Mouse (Mus musculus) lung, postnatal 0 days (tissue): ENCODE measurements around the gene Ssr1. TPM values are rescaled to one million over a fixed set of nuclear protein-coding genes. Genes with fewer than 3 reads are reported as not detected.

Experiments
- ATAC-seq: fragments of 200-750 bp; cut with Nextera tagmentation; 2 replicates; pipeline ENCODE4 v1.8.0; 2017; ENCODE audit warnings: moderate library complexity
- DNase-seq: peaks from one replicate; pipeline ENCODE4 v3.0.0-alpha.2; 2016; ENCODE audit warnings: low spot score
- H3K27ac ChIP-seq: fragments of 300-500 bp; sonication (generic); 2 replicates; pipeline ENCODE4 v1.5.1; 2014; ENCODE audit warnings: antibody characterized with exemption, mild to moderate bottlenecking, low read length, mixed read lengths
- H3K27me3 ChIP-seq: fragments of 300-500 bp; sonication (generic); replicated peaks from 2 replicates; pipeline ENCODE4 v1.6.1; 2014; ENCODE audit warnings: low read length, mixed read lengths; ENCODE audit not compliant: insufficient read depth
- H3K36me3 ChIP-seq: fragments of 300-500 bp; sonication (generic); 2 replicates; pipeline ENCODE4 v1.6.1; 2014; ENCODE audit warnings: low read length, mixed read lengths; ENCODE audit not compliant: insufficient read depth
- H3K4me1 ChIP-seq: fragments of 300-500 bp; sonication (generic); 2 replicates; pipeline ENCODE4 v1.6.1; 2014; ENCODE audit warnings: antibody characterized with exemption, low read depth, low read length, mixed read lengths; ENCODE audit not compliant: insufficient read depth
- H3K4me2 ChIP-seq: fragments of 300-500 bp; sonication (generic); replicated peaks from 2 replicates; pipeline ENCODE4 v1.6.1; 2014; ENCODE audit warnings: low read depth, mild to moderate bottlenecking, low read length, moderate library complexity, mixed read lengths
- H3K4me3 ChIP-seq: fragments of 300-500 bp; sonication (generic); 2 replicates; pipeline ENCODE4 v1.5.1; 2014; ENCODE audit warnings: low read depth, low read length
- H3K9ac ChIP-seq: fragments of 300-500 bp; sonication (generic); replicated peaks from 2 replicates; pipeline ENCODE4 v1.6.1; 2014; ENCODE audit warnings: low read depth, mild to moderate bottlenecking
- H3K9me3 ChIP-seq: fragments of 300-500 bp; sonication (generic); 2 replicates; pipeline ENCODE4 v1.6.1; 2016; ENCODE audit warnings: low read length, mixed read lengths
- CTCF ChIP-seq: IDR thresholded peaks from 2 replicates; pipeline ENCODE4 v1.5.1; 2016; ENCODE audit warnings: antibody characterized with exemption, mild to moderate bottlenecking
- EP300 ChIP-seq: IDR thresholded peaks from 2 replicates; pipeline ENCODE4 v1.6.1; 2016; ENCODE audit warnings: antibody characterized with exemption, mild to moderate bottlenecking, control low read depth
- WGBS: fragments of 180-500 bp; shearing (Covaris S2); extraction: QIAGEN DNeasy Blood & Tissue Kit; methylation state at CpG from one replicate; pipeline ENCODE4 v1.1.7; 2014; 5-methylcytosine and 5-hydroxymethylcytosine counted together
- polyA plus RNA-seq: library from polyadenylated mRNA; unstranded; fragments of >200 nt; fragmentation: Nextera tagmentation; extraction: Ambion mirVana; gene quantifications from 2 replicates; pipeline ENCODE4 v1.2.1, GENCODE M21; 2015

The Ssr1 gene
- polyA plus RNA-seq, 1 experiment from 2014 or later, result 95.5 TPM

- Histone ChIP-seq H3K4me3 (no peak overlapping the region), H3K9ac (no peak overlapping the region), H3K9me3 (no peaks in the 10 kb centered on the region), H3K27me3 (no peaks in the 10 kb centered on the region), H3K27ac (no peak overlapping the region), H3K4me2 (no peak overlapping the region), H3K4me1 (no peaks in the 10 kb centered on the region), H3K36me3 (no peaks in the 10 kb centered on the region)
- ATAC-seq (no peak), DNase-seq (no peak)
- WGBS, result 64% methylated on average over 6 of the region's 6 CpGs
- TF ChIP-seq EP300 (no peak), CTCF (no peak)
Measured at GRCm38 (mm10) chr13:38027618-38028248, 33.7 kb upstream of the Ssr1 start.

DNA sequence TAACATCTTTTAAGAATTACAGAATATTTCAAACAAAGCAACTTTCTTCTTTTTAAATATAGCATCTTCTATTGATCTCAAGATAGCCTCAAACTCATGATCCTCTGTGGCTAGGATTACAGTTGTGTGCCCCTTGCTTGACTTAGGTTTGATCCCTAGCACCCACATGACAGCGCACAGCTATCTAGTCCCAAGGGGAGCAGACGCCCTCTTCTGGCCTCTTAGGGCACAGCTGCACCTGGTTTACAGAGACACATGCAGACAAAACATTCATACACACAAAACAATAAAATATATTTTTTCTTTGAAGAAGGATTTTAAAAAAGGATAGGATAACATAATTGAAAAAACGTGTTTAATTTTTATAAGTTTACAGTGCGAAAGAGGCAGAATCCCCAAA lies 31.9 kb upstream of the Ssr1 start:
- H3K36me3 ChIP-seq, result no peaks in the 10 kb centered on the region
- no peak overlapping the region for H3K4me3 ChIP-seq
- TF ChIP-seq CTCF, result peak; percentile 34
- TF ChIP-seq EP300, result no peak
- H3K27ac ChIP-seq, result no peak overlapping the region
- H3K4me1 ChIP-seq, result no peaks in the 10 kb centered on the region
- H3K27me3 ChIP-seq, result no peaks in the 10 kb centered on the region
- 49% methylated on average over 4 of the region's 4 CpGs for whole genome bisulfite sequencing
- no peak for ATAC-seq
- H3K9ac ChIP-seq, result no peak overlapping the region
- H3K9me3 ChIP-seq, result no peaks in the 10 kb centered on the region
- no peak overlapping the region for H3K4me2 ChIP-seq
- no peak for DNase-seq

- Histone ChIP-seq H3K9me3 (no peaks in the 10 kb centered on the region), H3K4me2 (no peak overlapping the region), H3K4me1 (no peaks in the 10 kb centered on the region), H3K9ac (no peak overlapping the region), H3K27me3 (no peaks in the 10 kb centered on the region), H3K4me3 (no peak overlapping the region), H3K27ac (no peak overlapping the region), H3K36me3 (no peaks in the 10 kb centered on the region)
- 50% methylated on average over 3 of the region's 3 CpGs for WGBS
- ATAC-seq (no peak), DNase-seq (no peak)
- TF ChIP-seq CTCF (no peak), EP300 (no peak)
Measured at GRCm38 (mm10) chr13:38018791-38019190, 24.8 kb upstream of the Ssr1 start.

DNA sequence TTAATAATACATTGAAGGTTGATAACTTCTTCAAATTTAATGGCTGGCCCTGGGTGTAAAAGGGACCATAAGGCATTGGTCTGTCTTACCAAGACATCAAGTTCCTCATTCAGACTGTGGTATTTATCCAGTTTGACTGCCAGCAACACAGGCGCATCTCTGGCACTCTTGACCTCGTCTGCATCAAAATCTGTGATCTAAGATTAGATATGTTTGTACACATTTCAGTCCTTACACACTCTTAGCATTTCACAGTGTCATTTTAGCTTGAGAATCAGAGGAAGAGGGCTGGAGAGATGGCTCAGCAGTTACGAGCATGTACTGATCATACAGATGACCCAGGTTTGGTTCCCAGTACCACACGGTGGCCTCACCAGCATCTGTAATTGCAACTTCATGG lies 21.6 kb upstream of the Ssr1 start:
- 83% methylated on average over 4 of the region's 4 CpGs for WGBS

GRCm38 (mm10) chr13:38012436-38012835 lies 18.4 kb upstream of the Ssr1 start:
- ATAC-seq, result no peak
- H3K27ac ChIP-seq, result no peak overlapping the region
- 79% methylated on average over 5 of the region's 5 CpGs for whole genome bisulfite sequencing

More for the DNA sequence above, 21.6 kb upstream of the Ssr1 start:
- Histone ChIP-seq H3K27me3 (no peaks in the 10 kb centered on the region), H3K4me2 (no peak overlapping the region), H3K27ac (no peak overlapping the region), H3K4me1 (no peaks in the 10 kb centered on the region), H3K4me3 (no peak overlapping the region), H3K9me3 (no peaks in the 10 kb centered on the region), H3K9ac (no peak overlapping the region), H3K36me3 (no peaks in the 10 kb centered on the region)
- TF ChIP-seq EP300, result no peak
- TF ChIP-seq CTCF, result no peak
- ATAC-seq (no peak), DNase-seq (no peak)

GRCm38 (mm10) chr13:38010444-38010910 lies 16.5 kb upstream of the Ssr1 start:
- no peak for DNase-seq
- Histone ChIP-seq H3K4me3 (no peak overlapping the region), H3K27ac (no peak overlapping the region), H3K27me3 (no peaks in the 10 kb centered on the region), H3K9ac (no peak overlapping the region), H3K36me3 (no peaks in the 10 kb centered on the region), H3K9me3 (no peaks in the 10 kb centered on the region), H3K4me2 (no peak overlapping the region), H3K4me1 (no peaks in the 10 kb centered on the region)
- 59% methylated on average over 5 of the region's 5 CpGs for WGBS
- TF ChIP-seq EP300 (no peak), CTCF (no peak)
- ATAC-seq, result no peak

More at GRCm38 (mm10) chr13:38012436-38012835, 18.4 kb upstream of the Ssr1 start:
- Histone ChIP-seq H3K27me3 (no peaks in the 10 kb centered on the region), H3K9me3 (no peaks in the 10 kb centered on the region), H3K9ac (no peak overlapping the region), H3K4me1 (no peaks in the 10 kb centered on the region), H3K36me3 (no peaks in the 10 kb centered on the region), H3K4me2 (no peak overlapping the region), H3K4me3 (no peak overlapping the region)
- DNase-seq, result no peak
- no peak for TF ChIP-seq CTCF
- TF ChIP-seq EP300, result no peak
